Mouse (Mus musculus): ENCODE results near the gene Tmco4.

Tmco4 gene

GRCm38 (mm10) chr4:139054300-139054923, 81.7 kb downstream of the Tmco4 start:
- peak in 1 of 2 experiments; percentile 56 for DNase-seq (ENCODE audit: inconsistent age in 2 of 2, low spot score in 1 of 2)

- peak in 1 of 2 experiments; percentile 68 for DNase-seq (ENCODE audit: inconsistent age in 2 of 2, low spot score in 1 of 2)
These were observed 82.6 kb downstream of the Tmco4 start for GRCm38 (mm10) chr4:139055336-139055735.

GRCm38 (mm10) chr4:139055744-139056143, 83.1 kb downstream of the Tmco4 start:
- no peak for DNase-seq (ENCODE audit: inconsistent age in 2 of 2, low spot score in 1 of 2)

GRCm38 (mm10) chr4:139057291-139057690, 84.6 kb downstream of the Tmco4 start:
- no peak for DNase-seq (ENCODE audit: inconsistent age in 2 of 2, low spot score in 1 of 2)

GRCm38 (mm10) chr4:139058029-139058428, 85.3 kb downstream of the Tmco4 start:
- DNase-seq (ENCODE audit: inconsistent age in 2 of 2, low spot score in 1 of 2): no peak

- DNase-seq (ENCODE audit: inconsistent age in 2 of 2, low spot score in 1 of 2): peak in 1 of 2 experiments; percentile 76
These were observed 86.9 kb downstream of the Tmco4 start for GRCm38 (mm10) chr4:139059569-139059968.

GRCm38 (mm10) chr4:139064831-139065230, 92.1 kb downstream of the Tmco4 start:
- DNase-seq (ENCODE audit: inconsistent age in 2 of 2, low spot score in 1 of 2): no peak

- DNase-seq (ENCODE audit: inconsistent age in 2 of 2, low spot score in 1 of 2): no peak
These were observed 95.6 kb downstream of the Tmco4 start for GRCm38 (mm10) chr4:139068287-139068686.

GRCm38 (mm10) chr4:139074060-139074459, 101.4 kb downstream of the Tmco4 start:
- no peak for DNase-seq (ENCODE audit: inconsistent age in 2 of 2, low spot score in 1 of 2)

- peak in 1 of 2 experiments; percentile 24 for DNase-seq (ENCODE audit: inconsistent age in 2 of 2, low spot score in 1 of 2)
These were observed 102.5 kb downstream of the Tmco4 start, which contains the start of gene Htr6 for GRCm38 (mm10) chr4:139075041-139075711. Gene Htr6, minus strand, starts transcription at chr4:139075570.

GRCm38 (mm10) chr4:139075915-139076314, 103.2 kb downstream of the Tmco4 start:
- no peak for DNase-seq (ENCODE audit: inconsistent age in 2 of 2, low spot score in 1 of 2)

- DNase-seq (ENCODE audit: inconsistent age in 2 of 2, low spot score in 1 of 2): peak in 1 of 2 experiments; percentile 70
These were observed 105.6 kb downstream of the Tmco4 start for GRCm38 (mm10) chr4:139078313-139078712.

- peak in 1 of 2 experiments; percentile 68 for DNase-seq (ENCODE audit: inconsistent age in 2 of 2, low spot score in 1 of 2)
These were observed 106.0 kb downstream of the Tmco4 start for GRCm38 (mm10) chr4:139078726-139079125.

GRCm38 (mm10) chr4:139079439-139079838, 106.8 kb downstream of the Tmco4 start:
- DNase-seq (ENCODE audit: inconsistent age in 2 of 2, low spot score in 1 of 2): no peak

GRCm38 (mm10) chr4:139080259-139080658, 107.6 kb downstream of the Tmco4 start:
- DNase-seq (ENCODE audit: inconsistent age in 2 of 2, low spot score in 1 of 2): no peak

- peak; percentile 62 to 81 for DNase-seq (ENCODE audit: inconsistent age in 2 of 2, low spot score in 1 of 2)
These were observed 108.7 kb downstream of the Tmco4 start for GRCm38 (mm10) chr4:139081270-139081931.

- no peak for DNase-seq (ENCODE audit: inconsistent age in 2 of 2, low spot score in 1 of 2)
These were observed 110.3 kb downstream of the Tmco4 start for GRCm38 (mm10) chr4:139082790-139083564.

GRCm38 (mm10) chr4:139085337-139085736, 112.6 kb downstream of the Tmco4 start:
- no peak for DNase-seq (ENCODE audit: inconsistent age in 2 of 2, low spot score in 1 of 2)

- DNase-seq (ENCODE audit: inconsistent age in 2 of 2, low spot score in 1 of 2): peak; percentile 77 to 94
These were observed 113.3 kb downstream of the Tmco4 start for GRCm38 (mm10) chr4:139086037-139086436.

- no peak for DNase-seq (ENCODE audit: inconsistent age in 2 of 2, low spot score in 1 of 2)
These were observed 114.3 kb downstream of the Tmco4 start for GRCm38 (mm10) chr4:139086984-139087383.

Measured in adrenal gland, adult (tissue).